Mouse (Mus musculus) CD4-positive helper T cell, adult 2 months (primary cell): ENCODE data around the gene Nme7.
A peak's percentile ranks its signal among the peaks of the same experiment; 100 is the strongest.

ENCODE experiments used
- DNase-seq: peaks from one replicate; pipeline ENCODE4 v3.0.0-alpha.2; 2012; ENCODE audit warnings: low read depth, missing footprints, low spot score

Nme7 gene

DNA sequence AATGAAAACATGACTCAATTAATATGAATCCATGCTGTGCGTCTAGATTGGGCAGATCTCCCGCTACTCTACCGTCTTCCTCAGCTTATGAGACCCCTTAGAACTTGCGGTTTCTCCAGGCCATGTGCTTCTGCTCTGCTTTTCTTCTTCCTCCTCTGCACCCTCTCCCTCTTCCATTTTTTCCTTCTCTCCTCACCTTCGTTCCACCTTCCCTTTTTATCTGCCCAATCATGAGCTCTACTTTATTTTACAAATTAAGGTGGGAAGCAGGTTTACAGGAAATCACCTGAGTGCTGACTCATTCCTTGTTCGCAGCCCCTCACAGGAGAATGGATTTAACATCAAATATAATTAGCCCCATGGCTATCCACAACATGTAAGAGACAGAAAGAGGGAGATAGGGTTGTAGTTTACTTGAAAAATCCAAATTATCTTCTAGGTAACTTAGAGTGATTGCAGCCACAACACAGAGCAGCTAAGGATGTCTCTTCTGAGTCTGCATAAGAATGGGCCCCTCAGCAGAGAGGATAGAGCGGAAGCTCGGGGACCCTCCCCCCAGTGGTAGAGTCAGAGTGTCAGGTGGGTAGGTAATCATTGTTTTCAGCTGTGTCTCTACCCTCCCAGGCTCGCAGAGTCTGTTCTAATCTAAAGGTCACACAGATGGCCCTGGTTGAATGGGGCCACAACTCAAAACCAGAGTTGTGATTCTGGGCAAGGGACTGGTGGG is 73.0 kb downstream of the Nme7 start:
- no peak for DNase-seq

DNA sequence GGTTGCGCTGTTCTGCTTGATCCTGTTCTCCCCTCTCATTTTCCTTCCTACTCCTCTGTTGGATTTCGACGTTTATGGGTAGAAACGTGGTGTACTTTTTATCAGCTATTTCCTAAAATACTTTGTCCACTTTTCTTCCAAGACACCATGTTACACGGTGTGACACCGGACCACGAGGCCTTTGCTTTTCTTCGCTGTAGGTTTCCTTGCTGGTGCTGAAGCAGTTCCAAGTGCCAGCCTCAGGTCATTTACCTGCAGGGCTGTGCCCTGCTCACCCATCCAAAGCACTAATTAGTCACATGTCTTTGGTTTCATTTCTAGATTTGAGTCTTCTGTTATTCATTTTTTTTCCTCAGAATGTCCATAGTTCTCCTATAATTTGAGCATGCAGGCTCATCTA is 79.7 kb downstream of the Nme7 start:
- no peak for DNase-seq

DNA sequence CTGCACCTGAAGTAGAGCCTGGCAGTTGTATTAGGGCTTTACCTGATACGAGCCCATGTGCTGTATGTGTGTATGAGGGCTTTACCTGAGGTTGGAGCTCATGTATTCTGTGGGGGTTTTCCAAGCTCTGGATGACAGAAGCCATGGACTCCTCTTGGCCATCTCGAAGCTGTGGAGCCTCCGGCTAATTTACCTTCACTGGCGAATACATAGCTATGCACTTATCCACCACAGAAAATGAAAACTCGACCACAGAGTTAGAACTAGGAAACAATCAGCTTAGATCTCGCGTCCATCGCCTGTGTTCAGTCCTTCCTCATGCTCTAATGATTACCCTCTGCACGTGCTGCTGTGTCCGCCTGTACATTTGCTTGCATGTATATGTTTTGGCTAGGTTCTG is 80.4 kb downstream of the Nme7 start:
- DNase-seq, result no peak

DNA sequence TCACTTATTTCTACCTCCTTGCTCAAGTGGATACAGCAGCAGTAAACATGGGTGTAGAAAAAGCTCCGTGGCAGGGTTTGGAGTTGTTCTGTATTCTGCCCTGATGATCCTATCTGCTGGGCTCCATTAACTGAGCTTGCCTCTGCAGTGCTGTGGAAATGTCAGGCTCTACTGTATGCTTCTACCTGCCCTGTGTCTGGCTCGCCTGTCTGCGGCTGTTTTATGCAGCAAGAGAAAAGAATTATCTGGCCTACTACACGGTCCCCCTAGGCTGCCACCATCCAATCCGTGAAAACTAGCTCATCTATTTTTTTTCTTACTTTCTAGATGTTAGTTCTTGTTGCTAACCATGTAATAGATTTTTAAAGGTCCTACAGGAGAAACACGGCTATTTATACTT is 81.1 kb downstream of the Nme7 start:
- DNase-seq, result no peak

DNA sequence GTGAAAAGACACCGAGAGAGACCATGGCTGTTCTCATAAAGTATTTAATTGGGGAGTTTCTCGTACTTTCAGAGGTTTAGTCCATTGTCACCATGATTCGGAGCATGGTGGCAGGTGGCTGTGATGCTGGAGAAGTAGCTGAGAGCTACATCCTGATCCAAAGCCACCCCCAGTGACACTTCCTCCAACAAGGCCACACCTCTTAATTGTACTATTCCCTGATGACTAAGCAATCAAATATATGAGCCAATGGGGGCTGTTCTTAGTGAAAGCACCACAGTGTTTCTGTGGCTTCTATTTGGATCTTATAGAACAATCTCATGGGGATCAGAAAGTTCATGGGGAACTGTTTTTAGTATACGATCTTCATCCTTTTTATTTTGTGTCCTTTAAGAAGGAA is 85.8 kb downstream of the Nme7 start:
- no peak for DNase-seq

DNA sequence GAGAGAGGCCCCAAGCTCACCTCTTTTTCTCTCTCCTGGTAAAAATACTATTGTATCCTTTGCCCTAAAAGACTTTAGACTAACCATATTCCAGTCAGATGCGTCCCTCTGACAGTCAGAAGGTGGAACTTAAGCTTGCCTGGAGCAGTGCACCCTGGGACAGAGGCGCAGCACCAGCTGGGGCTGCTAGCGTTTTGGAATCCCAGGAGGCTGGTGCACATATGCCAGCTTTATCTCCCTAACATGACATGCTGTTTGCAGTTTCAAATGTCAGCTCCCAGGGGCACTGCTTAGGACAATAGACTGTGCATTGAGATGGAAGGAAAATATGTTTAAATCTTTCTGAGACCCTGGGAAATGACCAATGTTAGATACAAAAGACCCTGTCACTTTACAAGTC is 88.3 kb downstream of the Nme7 start:
- no peak for DNase-seq

DNA sequence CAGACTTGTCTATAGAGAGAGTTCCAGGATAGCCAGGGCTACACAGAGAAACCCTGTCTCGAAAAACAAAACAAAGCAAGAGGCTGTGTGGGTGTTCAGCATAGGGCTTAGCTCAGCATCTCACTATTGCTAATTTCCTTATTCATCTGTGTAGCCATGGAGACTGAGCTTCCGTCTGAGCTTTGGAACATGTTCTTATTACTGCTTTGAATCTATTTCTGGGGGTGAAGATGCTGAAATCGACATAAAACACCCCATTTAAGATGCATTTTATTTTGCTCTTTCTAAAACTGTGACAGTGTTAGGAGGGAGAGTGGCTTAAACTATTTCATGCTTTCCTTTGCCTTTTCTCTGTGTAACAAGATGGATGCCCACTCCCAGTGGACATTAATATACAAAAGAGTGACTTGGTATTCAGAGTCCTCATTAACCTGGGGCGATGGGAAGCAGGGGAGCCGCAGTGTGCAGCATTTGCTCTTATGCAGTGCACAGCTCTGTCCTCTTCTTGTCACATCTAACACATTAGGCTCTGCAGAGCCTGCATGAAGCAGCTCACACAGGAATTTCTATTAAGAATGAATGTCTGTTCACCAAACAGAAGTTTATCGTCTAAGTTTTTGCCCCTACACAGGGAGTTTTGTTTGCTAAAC is 91.3 kb downstream of the Nme7 start:
- DNase-seq, result no peak

DNA sequence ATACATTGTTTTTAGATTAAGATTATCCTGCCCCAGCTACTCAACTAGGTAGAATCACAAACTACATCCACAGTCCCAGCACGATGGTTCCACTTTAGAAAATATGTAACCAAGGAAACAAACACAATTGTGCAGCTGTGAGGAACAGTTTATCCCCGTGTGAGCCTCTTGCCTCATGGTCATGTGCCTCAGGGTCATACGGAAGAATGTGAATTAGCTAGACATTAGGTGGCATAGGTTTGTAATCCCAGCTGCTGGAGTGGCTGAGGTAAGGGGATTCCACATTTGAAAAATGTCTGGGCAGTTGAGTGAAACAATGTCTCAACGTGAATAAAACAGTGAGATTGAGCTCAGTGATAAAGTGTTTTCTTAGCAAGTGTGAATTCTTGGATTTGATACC is 93.8 kb downstream of the Nme7 start:
- no peak for DNase-seq

DNA sequence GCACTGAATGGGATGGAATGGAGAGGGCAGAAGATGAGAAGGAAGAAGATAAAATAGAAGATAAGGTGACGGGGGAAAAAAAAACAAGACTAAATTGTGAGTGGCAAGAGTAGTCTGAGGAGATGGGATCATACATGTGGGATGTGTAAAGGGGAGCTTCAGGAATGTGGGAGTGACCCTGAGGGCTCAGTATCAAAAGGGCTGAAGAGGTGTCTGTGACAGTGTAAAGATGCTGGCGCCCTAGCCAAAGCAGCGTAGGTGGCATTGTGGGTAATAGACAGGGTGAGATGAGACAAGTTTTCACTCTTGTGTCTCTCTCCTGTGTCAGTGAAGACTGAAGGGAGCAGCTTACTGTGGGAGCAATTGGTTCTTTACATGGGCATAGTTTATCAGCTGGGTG is 95.7 kb downstream of the Nme7 start:
- no peak for DNase-seq

DNA sequence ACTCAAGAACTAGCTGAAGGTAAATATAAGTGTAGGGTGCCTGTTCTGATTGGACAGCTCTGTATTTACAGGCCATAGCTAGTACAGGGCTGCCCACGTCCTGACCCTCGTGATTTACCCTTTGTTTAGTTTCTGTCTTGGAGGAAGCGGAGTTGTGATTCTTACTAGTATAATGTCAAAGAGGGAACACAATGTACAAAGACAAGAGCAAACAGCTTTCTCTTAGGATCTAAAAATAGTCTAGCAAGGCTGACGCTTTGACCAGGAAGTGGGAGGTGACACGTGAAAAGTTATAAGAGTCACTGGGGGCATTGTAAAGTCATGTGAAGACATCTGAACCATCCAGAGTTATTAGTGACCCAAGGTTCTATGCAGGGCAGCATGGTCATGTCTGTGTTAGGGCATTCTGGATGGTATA is 101.5 kb downstream of the Nme7 start:
- DNase-seq, result peak; percentile 4

DNA sequence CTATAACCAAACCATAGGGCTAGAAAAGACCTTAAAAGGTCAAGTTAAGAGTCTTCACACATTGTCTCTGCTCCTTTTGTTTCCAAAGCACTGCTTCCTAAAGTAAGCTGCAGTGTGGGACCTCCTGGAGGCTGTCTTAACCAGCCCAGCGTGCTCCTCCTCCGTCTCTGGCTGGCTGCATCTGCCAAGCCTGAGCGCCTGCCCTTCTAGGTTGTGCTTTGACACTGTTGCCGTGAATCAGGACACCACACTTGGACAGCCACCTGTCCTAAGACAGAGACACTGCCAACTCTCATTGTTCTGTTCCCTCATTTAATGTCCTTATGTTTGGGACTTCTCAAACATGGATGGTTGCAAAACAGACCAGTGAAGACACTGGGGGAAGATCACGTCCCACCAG is 102.6 kb downstream of the Nme7 start:
- DNase-seq, result no peak

DNA sequence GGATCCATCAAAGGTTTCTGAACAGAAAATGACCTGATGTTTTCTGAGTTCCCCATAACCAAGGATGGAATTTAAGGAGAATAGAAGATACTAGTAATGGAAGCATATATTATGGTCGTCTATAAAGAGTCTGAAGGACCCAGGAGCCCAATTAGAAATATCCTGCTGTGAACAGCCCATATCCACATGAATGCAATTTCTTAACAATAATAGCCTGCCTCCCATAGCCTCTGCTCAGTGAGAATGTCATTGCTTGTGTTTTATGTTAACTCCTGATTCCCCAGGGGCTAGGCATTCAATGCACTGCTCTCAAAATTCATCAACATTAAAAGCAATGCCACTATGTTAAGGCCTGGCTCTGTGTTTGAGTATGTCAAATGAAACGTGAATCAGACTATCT is 104.7 kb downstream of the Nme7 start:
- DNase-seq, result no peak

DNA sequence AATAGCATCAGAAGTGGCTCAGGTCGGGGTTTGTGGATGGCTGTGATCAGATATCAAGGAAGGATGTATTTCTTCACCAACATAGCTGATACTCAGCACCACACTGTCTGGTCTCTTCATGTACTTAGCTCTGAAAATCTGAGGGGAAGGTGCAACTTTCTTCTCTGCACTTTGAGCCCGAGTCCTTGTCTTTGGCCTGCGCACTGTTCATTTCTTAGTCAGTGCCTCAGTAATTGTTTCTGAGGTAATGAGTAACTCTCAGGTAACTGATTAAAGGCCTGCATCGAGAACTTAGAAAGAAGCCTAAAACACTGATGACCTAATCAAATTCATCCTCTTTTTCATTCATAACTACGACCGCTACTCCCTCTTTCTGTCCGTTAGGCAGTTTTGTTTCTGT is 107.4 kb downstream of the Nme7 start:
- DNase-seq, result no peak

DNA sequence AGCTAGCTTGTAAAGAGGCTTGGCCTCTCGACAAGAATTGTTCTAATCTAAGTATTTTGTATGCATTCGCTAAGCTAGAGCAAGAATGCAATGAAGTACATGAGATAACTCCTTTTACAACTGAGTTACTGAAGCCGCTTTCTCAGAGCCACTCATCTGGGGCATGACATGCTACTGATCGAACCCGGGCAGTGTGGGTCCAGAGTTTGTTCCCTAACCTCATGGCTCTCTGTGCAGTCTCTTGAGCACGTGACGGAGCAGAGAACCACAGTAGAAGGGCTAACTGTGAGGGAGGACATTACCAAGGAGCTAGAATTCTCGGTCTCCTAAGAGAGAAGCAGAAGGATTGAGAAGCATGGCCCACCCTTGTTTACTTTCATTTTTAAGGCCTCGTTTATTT is 109.0 kb downstream of the Nme7 start:
- no peak for DNase-seq

DNA sequence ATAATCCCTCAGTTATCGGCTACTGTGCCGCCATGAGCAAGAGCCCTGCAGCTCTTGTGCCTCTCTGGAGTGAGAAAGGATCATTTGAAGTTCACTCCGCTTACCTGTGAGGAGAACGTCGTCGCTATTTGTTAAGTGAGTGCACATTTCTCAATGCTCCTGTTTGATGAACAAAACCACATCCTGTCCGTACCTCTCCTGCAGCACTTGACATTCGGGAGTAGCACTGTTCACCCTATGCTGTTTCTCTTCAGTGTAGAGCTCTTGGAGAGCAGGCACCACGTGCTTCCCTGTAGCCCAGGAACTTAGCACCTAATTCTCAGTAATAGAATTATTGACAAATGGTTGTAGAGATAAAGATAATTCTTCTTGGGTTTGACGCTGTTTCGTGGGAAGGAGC is 109.7 kb downstream of the Nme7 start:
- DNase-seq, result peak; percentile 54

DNA sequence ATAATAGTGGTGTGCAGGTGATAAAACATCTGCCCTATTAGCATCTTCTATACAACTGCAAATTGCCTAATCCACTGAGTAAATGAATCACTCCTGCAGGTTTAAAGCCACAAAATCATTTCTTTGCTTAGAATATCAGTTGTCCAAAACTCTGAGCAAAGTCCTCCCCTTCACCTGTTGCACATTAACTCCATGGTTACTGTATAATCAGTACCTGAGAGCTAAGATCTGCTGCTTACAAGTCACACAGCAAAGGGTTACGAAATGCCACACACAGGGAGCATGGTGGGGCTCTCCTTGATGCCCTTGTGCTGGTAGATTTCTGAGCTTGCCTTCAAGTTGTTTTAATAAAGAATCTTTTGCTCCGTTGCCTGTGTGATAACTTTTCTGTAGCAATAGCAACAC is 111.4 kb downstream of the Nme7 start:
- DNase-seq, result no peak

DNA sequence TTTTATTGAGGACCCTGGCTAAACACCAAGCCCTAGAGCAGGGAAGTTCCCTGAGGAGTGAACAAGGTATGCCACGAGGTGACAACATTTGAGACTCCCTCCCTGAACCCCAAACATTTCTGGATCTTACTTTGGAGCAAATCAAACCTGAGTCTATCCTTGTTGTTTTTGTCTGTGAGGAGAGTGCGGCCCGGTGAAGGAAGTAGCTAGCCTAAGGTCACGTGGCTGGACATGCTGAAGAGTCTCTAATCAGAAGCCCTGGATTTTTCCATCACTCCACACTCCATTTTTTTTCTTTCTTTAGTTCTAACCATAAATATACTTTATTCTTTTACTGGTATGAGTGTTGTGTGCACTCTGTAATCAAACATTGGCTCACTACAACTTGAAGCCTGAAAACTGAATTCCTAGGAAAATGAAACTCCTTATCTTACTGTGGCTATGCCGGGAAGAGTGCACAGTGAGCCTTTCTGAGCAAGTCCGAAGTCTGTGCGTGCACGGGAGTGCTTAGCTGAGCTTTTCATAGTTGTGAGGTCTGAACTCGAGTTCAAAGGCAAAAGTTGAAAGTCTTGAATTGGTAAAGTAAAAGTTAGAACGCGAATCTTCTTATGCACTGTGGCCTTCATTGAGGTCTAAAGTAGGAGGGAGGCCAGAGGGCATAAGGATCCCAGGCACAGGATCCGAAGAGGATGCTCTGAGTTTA is 112.9 kb downstream of the Nme7 start:
- DNase-seq, result no peak

DNA sequence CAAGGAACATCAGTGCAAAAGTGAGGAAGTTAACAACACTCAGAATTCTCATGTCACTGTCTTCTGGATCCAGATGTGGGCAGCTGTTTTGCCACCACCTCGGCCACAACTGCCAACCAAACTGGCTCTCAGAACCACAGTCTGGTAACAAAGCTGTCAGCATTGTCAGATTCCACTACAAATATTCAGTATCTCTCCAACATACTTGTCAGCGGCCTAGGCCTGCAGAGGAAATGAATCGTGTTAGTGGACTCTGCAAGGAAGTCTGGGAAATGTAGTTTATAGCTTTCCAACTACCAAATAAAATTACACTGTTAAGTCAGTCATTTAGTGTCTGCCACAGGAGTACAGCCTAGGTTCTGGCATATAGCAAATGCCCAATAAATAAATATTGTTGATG is 113.7 kb downstream of the Nme7 start:
- no peak for DNase-seq

DNA sequence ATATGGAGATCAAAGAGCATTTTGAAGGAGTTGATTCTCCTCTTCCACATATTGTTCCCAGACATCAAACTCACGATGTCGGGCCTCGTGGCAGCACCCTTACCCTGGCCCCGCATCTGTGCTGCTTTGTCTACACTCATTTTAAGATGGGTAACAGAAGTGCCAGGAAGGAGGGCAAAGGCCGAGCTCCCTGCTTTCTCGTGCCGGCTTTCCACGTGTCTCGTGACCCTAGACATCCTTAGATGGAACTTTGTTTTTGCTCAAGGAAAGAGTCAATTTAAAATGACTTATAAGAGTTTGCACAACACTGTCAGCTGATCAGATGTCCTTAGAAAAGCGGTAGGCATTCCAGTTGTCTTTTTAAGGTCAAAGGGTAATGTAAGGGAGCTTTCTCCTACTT is 114.4 kb downstream of the Nme7 start:
- no peak for DNase-seq

DNA sequence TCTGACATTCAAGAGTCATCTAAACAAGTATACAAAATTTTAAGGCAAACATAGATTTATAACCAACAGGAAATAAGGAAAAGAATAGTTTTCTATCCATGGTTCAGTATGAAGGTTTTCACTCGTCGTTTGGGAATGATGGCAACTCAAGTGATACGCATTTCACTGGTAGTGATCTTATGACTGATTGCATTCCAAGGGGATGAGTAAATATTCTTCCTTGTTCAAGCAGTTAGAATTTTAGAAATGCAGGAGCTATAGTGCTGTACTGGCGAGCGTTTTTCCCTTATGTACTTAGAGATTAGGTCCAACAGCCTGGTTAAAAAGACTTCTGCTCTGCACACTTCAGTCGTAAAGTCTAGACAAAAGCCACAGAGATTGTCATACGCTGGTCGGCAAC is 115.5 kb downstream of the Nme7 start:
- DNase-seq, result no peak

DNA sequence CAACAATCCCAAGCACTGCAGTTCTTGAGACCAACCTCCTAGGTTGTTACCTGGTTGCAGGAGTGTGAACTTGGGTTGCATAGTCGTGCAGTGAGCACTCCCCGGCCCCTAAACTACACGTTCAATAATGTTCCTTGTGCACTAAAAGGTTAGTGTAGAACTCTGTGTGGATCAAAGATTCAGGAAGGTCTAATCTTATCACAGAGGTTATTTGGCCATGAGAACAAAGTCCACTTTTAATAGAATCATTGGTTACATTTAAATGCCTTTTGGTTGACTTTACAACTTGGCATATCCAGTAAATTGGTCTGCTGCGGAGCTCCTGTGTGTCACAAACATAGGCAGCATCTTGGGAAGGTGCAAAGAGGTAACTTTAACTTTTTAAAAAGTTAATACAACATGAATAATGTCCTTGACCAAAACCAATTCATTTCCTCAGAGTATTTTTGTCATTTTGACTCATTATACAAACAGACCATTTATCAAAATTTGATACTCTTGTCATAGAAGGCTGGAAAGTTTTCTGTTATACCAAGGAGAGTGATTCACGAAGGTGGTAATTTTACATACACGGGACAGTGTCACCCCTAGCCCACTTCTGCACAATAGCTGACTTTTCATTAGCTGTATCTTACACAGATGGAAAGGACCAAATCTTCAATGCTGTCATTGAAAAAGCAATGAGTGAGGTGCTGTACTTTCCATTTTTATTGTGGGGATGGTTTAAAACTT is 116.9 kb downstream of the Nme7 start:
- DNase-seq, result no peak

DNA sequence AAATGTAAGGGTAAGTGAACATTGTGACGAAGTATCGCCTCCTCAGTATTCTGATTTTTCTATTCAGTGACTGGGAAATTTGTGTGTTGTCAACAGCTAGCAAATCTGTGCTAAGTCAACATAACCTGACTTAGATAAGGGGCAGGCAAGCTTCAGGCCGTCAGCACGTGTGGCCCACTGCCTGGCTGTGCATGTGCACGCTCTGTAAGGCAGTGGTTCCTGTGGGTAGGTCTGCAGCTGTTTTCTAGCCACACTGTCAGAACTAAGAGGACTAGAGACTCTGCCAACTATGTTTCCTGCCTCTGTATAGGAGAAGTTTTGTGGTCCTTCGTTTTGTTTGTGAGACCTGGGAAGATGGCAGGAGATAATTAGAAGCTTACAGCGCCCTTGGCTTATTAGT is 122.3 kb downstream of the Nme7 start:
- DNase-seq, result no peak
